Mouse (Mus musculus) brain, embryonic 14.5 days (tissue): ENCODE results near the gene Arv1. TPM values are rescaled to one million over a fixed set of nuclear protein-coding genes. Genes with fewer than 3 reads are reported as not detected.

Experiments
- DNase-seq: peaks from one replicate; pipeline ENCODE4 v3.0.0-alpha.2; 2011; ENCODE audit warnings: low read depth
- CTCF ChIP-seq: fragments of 200-500 bp; IDR thresholded peaks from 2 replicates; pipeline ENCODE4 v1.5.1; 2012; ENCODE audit warnings: inconsistent platforms, mild to moderate bottlenecking, moderate library complexity, borderline replicate concordance; ENCODE audit not compliant: insufficient read depth, insufficient read length; ENCODE audit errors: extremely low read depth
- POLR2A ChIP-seq: fragments of 200-500 bp; IDR thresholded peaks from 2 replicates; pipeline ENCODE4 v1.6.1; 2012; ENCODE audit warnings: mild to moderate bottlenecking, inconsistent platforms, borderline replicate concordance; ENCODE audit not compliant: poor library complexity, insufficient read depth, insufficient read length, severe bottlenecking; ENCODE audit errors: extremely low read depth
- polyA plus RNA-seq: library from polyadenylated mRNA; depleted of rRNA; stranded (reverse); fragments of >200 nt; gene quantifications from 2 replicates; pipeline ENCODE4 v1.2.3, GENCODE M21; 2012; rRNA removed

Gene Arv1
- polyA plus RNA-seq, 1 experiment = 45.7 TPM

DNA sequence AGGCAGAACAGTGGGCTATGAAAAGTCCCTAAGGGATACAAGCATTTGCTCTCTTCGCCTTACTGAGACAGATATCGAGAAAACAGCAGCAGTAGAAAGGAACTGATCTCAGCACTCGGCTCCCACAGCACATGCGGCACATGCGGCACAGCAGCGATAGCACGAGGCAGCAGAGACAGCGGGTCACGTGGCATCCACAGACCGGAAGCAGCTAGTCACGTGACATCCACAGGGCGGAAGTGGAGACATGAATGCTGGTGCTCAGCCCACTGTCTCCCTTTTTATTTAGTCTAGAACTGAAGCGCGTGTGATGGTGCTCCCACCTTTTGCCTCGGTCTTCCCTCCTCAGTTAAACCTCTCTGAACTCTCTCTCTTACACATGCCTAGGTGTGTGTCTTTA lies 61.3 kb downstream of the Arv1 start:
- TF ChIP-seq POLR2A = no peak
- TF ChIP-seq CTCF = no peak
- no peak for DNase-seq

Other genes with a start within 250 kb of the Arv1 start
- 32.1 and 34.1 TPM in 2 replicates for gene Cog2, start 201.4 kb upstream of the Arv1 start, polyA plus RNA-seq
- 0.10 and 0.30 TPM in 2 replicates for gene Agt, start 152.4 kb upstream of the Arv1 start, polyA plus RNA-seq
- not detected in 2 replicates for gene Capn9, start 146.0 kb upstream of the Arv1 start, polyA plus RNA-seq
- gene 2310022B05Rik, start 58.8 kb upstream of the Arv1 start, polyA plus RNA-seq = 78.7 and 83.1 TPM in 2 replicates
- 56.3 and 57.0 TPM in 2 replicates for gene Ttc13, start 156 bp upstream of the Arv1 start, polyA plus RNA-seq
- 0.49 and 0.64 TPM in 2 replicates for gene Fam89a, start 29.7 kb downstream of the Arv1 start, polyA plus RNA-seq
- gene Trim67, start 71.0 kb downstream of the Arv1 start, polyA plus RNA-seq = 41.7 and 81.6 TPM in 2 replicates
- gene Gnpat, start 140.9 kb downstream of the Arv1 start, polyA plus RNA-seq = 81.7 and 84.6 TPM in 2 replicates
- gene 2810004N23Rik, start 141.0 kb downstream of the Arv1 start, polyA plus RNA-seq = 22.6 and 23.7 TPM in 2 replicates
- 10.3 and 15.2 TPM in 2 replicates for gene Exoc8, start 175.6 kb downstream of the Arv1 start, polyA plus RNA-seq
- gene Sprtn, start 175.7 kb downstream of the Arv1 start, polyA plus RNA-seq = 20.0 and 20.3 TPM in 2 replicates
- 56.9 and 58.9 TPM in 2 replicates for gene Egln1, start 227.2 kb downstream of the Arv1 start, polyA plus RNA-seq